Mouse (Mus musculus) spleen, adult 2 months (tissue): Measurements from ENCODE around the gene Cd33. TPM values are rescaled to one million over a fixed set of nuclear protein-coding genes. Genes with fewer than 3 reads are reported as not detected.

ENCODE experiments used
- DNase-seq, 2 experiments: peaks; one replicate each; pipeline versions ENCODE4 v3.0.0 to v3.0.0-alpha.2; 2012 to 2021; ENCODE audit warnings: low spot score in 2 of 2, low read depth in 1 of 2
- H3K27ac ChIP-seq: fragments of 200-500 bp; 2 replicates; pipeline ENCODE4 v1.5.1; 2012; ENCODE audit warnings: low read length, inconsistent platforms; ENCODE audit not compliant: insufficient read depth
- H3K27me3 ChIP-seq: fragments of 200-500 bp; 2 replicates; pipeline ENCODE4 v1.6.1; 2012; ENCODE audit warnings: mild to moderate bottlenecking, moderate library complexity, low read length, inconsistent platforms; ENCODE audit not compliant: control insufficient read depth, insufficient read depth
- H3K36me3 ChIP-seq: fragments of 200-500 bp; 2 replicates; pipeline ENCODE4 v1.6.1; 2012; ENCODE audit warnings: mild to moderate bottlenecking, low read length, inconsistent platforms; ENCODE audit not compliant: control insufficient read depth, insufficient read depth
- H3K4me1 ChIP-seq: fragments of 200-500 bp; 2 replicates; pipeline ENCODE4 v1.6.1; 2011; ENCODE audit warnings: inconsistent platforms; ENCODE audit not compliant: control insufficient read depth, insufficient read depth, insufficient read length
- H3K4me3 ChIP-seq: fragments of 200-500 bp; 2 replicates; pipeline ENCODE4 v1.5.1; 2011; ENCODE audit warnings: mild to moderate bottlenecking, inconsistent platforms; ENCODE audit not compliant: insufficient read depth, insufficient read length; ENCODE audit errors: extremely low read depth
- CTCF ChIP-seq: fragments of 200-500 bp; IDR thresholded peaks from 2 replicates; pipeline ENCODE4 v1.5.1; 2011; ENCODE audit warnings: mild to moderate bottlenecking, inconsistent platforms; ENCODE audit not compliant: insufficient read depth, insufficient read length, insufficient replicate concordance; ENCODE audit errors: extremely low read depth
- POLR2A ChIP-seq: fragments of 200-500 bp; IDR thresholded peaks from 2 replicates; pipeline ENCODE4 v1.6.1; 2011; ENCODE audit warnings: low read depth, low read length, inconsistent platforms
- WGBS: fragments of 180-500 bp; shearing (Covaris S2); methylation state at CpG from one replicate; pipeline ENCODE4 v1.1.7; 2018; 5-methylcytosine and 5-hydroxymethylcytosine counted together
- polyA plus RNA-seq: library from polyadenylated mRNA; depleted of rRNA; stranded (reverse); fragments of >200 nt; gene quantifications from 2 replicates; pipeline ENCODE4 v1.2.3, GENCODE M21; 2012

Cd33 gene
- polyA plus RNA-seq, 1 experiment = 19.2 TPM

DNA sequence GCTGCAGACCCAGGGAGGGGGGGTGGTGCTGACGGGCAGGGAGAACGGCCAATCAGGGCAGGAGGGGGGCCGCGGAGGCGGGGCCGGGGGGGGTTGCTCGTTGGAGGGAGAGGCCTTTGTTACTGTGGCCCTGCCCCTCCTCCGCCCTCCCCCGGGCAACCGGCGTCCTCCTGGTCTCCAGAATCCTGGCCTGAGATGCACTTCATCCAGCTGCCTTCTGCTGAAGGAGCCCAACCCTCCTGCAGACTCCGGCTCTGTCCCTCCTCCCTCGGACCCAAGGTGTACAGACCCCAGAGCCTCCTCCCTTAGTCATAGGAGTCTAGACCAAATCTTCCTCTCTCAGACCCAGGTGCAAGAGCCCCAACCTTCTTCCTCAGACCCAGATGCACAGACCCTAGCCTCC lies 54.0 kb downstream of the Cd33 start:
- 11% methylated on average over 7 of the region's 13 CpGs for WGBS
- Histone ChIP-seq H3K27ac (no peak overlapping the region), H3K4me1 (no peaks in the 10 kb centered on the region), H3K4me3 (no peak overlapping the region), H3K36me3 (no peaks in the 10 kb centered on the region), H3K27me3 (peaks cover 9% of the 10 kb centered on the region)
- TF ChIP-seq POLR2A (no peak), CTCF (no peak)
- DNase-seq = no peak

DNA sequence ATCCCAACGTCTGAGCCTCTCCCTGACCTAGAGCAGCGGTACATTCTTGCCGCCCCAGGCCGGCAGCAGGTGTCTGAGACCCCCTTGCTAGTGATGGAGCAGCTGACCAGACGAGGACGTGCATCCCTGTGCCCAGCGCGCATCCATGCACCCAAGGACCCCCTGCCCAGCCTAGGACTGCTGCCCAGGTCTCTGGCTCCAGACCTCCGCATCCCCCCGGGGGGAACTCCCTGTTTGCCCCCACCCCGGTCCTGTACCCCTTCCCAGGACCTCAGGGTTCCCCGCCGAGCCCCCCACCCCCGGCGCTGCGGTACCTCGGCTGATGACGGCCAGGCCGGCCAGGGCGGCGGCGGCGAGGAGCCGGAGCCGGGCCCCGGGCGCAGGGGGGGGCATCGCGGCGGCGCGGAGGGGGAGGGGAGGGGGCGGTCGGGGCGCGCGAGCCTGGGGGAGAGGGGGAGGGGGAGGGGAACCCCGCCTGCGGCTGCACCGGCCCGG lies 54.5 kb downstream of the Cd33 start, which contains the start of gene Iglon5:
TSS of gene Iglon5 (minus strand) at position 445 of the 495 bp plus-strand sequence.
- Histone ChIP-seq H3K4me3 (no peak within 1 kb of the TSS), H3K27me3 (peaks cover 9% of the 10 kb centered on the region), H3K36me3 (no peaks in the 10 kb centered on the region), H3K27ac (no peak within 1 kb of the TSS), H3K4me1 (no peaks in the 10 kb centered on the region)
- WGBS = 8% methylated on average over 18 of the region's 41 CpGs
- TF ChIP-seq CTCF = no peak
- TF ChIP-seq POLR2A = no peak
- no peak for DNase-seq

DNA sequence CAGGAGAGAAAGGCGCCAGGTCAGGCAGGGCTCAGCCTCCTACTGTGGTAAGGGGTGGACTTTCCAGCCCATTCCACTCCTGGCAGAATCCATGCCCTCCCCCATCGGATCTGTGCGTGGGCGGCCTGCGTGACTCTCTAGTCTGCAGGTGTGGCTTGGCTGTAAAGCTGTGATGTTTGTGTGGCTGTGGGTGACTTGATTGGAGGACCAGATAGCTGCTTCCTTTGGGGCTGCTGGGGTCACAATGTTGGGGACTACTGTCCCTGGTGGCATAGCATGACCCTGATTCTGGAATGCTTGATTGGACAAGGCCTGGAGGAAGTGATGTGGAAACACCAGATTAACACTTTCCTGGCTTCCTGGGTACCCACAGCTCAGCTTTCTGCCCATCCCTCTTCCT lies 55.6 kb downstream of the Cd33 start:
- TF ChIP-seq CTCF (no peak), POLR2A (no peak)
- Histone ChIP-seq H3K36me3 (no peaks in the 10 kb centered on the region), H3K27ac (no peak overlapping the region), H3K4me3 (no peak overlapping the region), H3K4me1 (no peaks in the 10 kb centered on the region), H3K27me3 (peaks cover 9% of the 10 kb centered on the region)
- 51% methylated on average over 5 of the region's 5 CpGs for WGBS
- no peak for DNase-seq

DNA sequence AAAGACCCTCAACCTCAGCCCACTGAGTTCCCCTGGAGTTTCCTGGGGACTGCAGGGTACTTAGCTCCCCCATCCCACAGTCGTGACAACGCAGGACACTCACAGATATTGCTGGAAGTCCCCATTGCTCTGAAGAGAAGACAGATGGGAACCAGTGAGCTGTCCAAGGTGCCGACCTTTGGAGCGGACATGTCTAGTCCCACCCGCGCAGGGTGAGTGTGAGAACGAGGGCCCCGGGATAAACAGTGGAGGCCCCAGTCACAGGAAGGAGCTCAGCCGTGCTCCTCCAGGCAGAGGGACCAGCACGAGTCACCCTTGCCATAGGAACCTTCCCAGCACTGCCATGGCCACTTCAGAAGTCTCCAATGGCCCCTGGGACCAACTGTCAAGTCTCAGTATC lies 61.0 kb downstream of the Cd33 start:
- Histone ChIP-seq H3K36me3 (no peaks in the 10 kb centered on the region), H3K27ac (no peak overlapping the region), H3K27me3 (no peaks in the 10 kb centered on the region), H3K4me1 (no peaks in the 10 kb centered on the region), H3K4me3 (no peak overlapping the region)
- 12% methylated on average over 10 of the region's 10 CpGs for WGBS
- TF ChIP-seq POLR2A = no peak
- TF ChIP-seq CTCF = no peak
- DNase-seq = no peak

DNA sequence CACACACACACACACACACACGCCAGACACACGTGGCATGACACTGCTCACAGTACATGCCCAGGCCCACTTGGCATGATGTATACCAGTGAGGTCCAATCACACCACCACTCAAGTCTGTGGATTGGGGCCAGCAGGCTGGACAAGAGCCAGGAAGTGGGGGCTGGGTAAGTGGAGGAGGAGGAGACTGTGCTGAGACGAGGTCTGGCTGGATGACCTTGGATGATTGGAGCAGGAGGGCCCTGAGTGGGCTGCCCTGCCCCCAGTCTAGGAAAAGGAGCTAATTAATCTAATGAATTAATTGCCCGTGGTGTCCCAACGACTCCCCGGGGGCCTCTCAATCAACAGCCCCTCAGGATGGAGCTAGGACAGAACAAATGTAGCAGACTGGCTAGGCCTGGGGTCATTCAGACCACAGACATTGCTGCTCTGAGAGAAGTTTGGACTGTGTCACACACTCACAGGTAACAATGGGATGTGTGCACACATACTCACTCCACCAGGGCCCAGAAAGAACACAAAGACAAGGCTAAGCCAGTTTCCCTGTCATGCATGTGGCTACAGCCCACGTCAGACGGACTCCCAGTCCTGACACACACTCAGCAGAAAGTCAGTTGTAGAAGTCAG lies 62.0 kb downstream of the Cd33 start:
- Histone ChIP-seq H3K36me3 (no peaks in the 10 kb centered on the region), H3K4me1 (no peaks in the 10 kb centered on the region), H3K27me3 (no peaks in the 10 kb centered on the region), H3K27ac (no peak overlapping the region), H3K4me3 (no peak overlapping the region)
- DNase-seq = no peak
- no peak for TF ChIP-seq POLR2A
- TF ChIP-seq CTCF = no peak
- WGBS = 75% methylated on average over 8 of the region's 8 CpGs

DNA sequence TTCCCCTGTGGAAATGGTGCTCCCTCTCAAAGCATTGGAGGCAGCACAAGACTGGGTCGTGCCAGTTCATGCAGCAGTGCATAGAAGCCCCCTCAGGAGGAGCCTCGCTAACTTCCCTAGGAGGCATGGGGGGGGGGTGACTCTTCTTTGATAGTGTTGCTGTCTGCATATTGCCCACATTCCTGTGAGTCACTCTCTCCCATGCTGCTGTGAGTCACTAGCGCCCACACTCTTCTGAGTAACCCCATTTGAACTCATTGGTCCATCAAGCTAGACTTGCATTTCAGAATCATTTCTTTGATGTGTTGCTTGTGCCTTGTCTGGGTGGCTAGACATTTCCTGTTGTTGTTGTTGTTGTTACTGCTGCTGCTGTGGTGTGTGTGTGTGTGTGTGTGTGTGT lies 63.0 kb downstream of the Cd33 start:
- Histone ChIP-seq H3K36me3 (no peaks in the 10 kb centered on the region), H3K4me1 (no peaks in the 10 kb centered on the region), H3K27me3 (0 out of 2 replicates have a peak, but pooled peaks cover 5% of the 10 kb centered on the region), H3K27ac (no peak overlapping the region), H3K4me3 (no peak overlapping the region)
- WGBS = 59% methylated on average over 3 of the region's 3 CpGs
- no peak for TF ChIP-seq POLR2A
- TF ChIP-seq CTCF = no peak
- no peak for DNase-seq

DNA sequence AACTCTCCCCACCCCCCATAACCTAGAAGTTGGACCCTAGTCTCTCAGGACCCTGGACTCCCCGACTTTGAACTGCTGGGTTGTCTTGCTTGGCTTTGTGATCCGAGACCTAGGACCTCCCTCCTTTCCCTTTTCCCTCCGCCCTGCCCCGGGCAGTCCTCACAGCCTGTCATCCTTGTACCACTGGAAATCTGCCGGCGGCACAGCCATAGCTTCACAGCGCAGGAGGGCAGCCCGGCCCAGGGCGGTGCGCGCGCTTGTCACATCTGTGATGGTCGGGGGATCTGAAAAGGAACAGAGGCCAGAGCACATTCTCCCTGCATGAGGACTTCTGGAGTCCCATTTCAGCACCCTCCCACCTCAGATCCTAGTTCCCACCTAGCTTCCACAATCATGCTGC lies 67.9 kb downstream of the Cd33 start:
- Histone ChIP-seq H3K27ac (no peak overlapping the region), H3K36me3 (no peaks in the 10 kb centered on the region), H3K4me1 (peaks cover 3% of the 10 kb centered on the region; the same call in 1 of the 2 replicates), H3K27me3 (peaks cover 10% of the 10 kb centered on the region), H3K4me3 (no peak overlapping the region)
- TF ChIP-seq POLR2A (no peak), CTCF (no peak)
- DNase-seq = no peak
- 15% methylated on average over 13 of the region's 13 CpGs for WGBS
